Mouse (Mus musculus) embryo, embryonic 11.5 days (tissue): ENCODE data around the gene Hk2.
A peak's percentile ranks its signal among the peaks of the same experiment; 100 is the strongest.

ENCODE experiments used
- DNase-seq: peaks from one replicate; pipeline ENCODE4 v3.0.0-alpha.2; 2012; ENCODE audit warnings: low read depth, low spot score

Hk2 gene

GRCm38 (mm10) chr6:82740868-82741517 lies 33.3 kb downstream of the Hk2 start:
- DNase-seq: no peak

- DNase-seq: peak; percentile 44
These were observed 34.0 kb downstream of the Hk2 start for GRCm38 (mm10) chr6:82740269-82740668.

DNA sequence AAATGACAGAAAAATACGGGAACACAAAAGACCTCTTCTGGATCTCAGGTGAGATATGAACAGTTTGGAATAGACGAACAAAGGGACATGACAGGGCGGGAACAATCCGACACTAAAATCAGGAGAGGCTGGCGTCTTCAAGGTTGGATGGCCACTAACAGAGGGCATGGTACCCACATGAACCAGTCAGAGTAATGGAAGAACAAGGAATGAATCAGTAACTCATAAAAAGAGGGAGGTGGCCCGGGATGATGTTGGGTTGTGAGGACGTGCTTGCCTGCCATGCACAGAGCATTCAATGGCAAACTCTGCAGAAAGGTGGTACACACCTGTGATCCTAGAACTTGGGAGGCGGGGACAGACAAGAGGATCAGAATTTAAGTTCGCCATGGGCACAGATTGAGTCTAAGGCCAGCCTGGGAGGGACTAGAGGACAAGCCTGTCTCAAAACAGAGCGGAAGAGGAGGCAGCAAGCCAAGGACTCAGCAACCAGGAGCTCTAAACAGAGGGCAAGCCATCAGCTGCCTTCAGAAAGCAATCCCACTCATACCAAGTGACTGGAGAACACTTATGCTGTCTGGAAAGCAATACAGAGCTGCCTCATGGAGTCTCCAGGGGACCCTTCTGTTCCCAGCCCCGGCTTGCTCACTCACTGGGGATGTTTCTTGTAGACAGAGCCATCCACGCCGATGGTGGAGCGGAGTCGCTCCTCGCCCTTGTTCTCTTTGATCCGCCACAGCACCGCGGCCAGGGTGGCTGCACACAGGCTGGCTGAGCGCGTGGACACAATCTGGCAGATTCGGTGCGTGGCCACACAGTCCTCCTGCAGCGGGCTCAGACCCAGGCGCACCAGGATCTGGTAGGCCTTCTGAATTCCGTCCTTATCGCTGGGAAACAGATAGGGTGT lies 36.4 kb downstream of the Hk2 start:
- no peak for DNase-seq

- no peak for DNase-seq
These were observed 37.3 kb downstream of the Hk2 start for GRCm38 (mm10) chr6:82736626-82737600.

DNA sequence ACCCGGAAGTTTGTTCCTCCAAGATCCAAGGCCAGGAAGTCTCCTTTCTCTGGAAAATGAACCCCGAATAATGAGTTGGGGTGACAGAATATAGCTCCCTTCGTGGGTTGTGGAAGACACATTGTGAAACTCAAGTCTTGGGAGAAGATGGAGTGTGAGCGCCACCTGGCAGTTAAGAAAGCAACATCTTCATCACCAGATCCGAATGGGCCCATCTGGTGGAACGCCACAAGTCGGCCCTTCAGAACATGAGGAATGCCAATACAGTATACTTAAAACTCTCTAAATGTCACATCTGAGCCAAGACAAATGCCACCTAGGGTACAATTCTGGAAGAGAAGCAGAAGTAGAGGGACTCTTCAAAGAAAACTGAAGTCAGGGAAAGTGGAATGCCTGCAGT lies 38.9 kb downstream of the Hk2 start:
- DNase-seq: no peak

DNA sequence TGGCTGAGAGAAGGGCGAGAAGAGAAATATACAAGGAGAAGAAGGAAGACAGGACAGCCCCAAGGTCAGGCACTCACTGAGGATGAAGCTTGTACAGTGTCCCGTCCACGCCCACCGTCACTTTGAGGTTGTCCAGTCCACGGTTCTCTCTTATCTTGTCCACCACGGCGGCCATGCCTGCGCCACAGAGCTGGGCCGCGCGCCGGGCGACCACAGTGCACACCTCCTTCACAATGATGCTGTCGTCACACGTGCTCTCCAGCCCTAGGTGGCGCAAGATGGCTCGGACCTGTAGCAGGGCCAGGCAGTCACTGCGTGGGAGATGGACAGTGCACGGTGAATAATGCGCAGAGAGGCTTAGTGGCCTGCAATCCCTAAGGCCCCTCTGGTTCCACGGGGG lies 45.6 kb downstream of the Hk2 start:
- DNase-seq: no peak

DNA sequence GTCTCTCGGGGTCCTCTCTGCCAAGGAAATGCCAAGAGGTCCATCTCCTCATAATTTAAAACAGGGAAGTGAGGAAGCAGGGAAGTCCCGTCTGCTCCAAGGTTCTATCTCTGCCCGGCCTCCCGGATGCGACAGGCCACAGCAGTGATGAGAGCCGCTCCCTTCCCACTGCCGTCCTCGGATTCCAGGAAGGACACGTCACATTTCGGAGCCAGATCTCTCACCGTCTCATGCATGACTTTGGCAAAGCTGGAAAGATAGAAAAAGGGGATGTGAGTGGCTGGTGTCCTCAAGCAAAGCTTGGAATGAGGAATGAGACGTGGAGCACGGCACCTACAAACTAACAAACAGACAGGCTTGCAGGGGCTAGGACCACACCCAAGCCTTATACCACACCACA lies 47.0 kb downstream of the Hk2 start:
- no peak for DNase-seq

- DNase-seq: peak; percentile 30
These were observed 50.9 kb downstream of the Hk2 start for GRCm38 (mm10) chr6:82723321-82723720.

DNA sequence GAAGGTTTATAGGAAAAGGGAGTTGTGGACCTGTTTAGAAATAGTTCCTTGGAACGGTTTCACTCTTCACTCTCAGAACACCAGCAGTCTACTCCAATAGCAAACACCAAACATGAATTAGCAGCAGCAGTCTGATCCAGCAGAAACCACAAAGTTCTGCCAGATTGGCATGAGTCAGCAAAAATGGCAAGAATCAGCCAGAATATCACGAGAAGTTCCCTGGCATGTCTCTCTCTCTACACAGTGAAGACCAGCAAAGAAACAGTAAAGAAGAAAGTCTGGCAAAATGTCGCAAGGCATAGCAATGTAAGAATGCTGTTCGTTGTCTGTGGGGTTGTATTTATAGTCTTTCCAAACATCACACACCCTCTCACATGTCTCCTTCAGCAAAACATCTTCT lies 58.1 kb downstream of the Hk2 start:
- DNase-seq: no peak

DNA sequence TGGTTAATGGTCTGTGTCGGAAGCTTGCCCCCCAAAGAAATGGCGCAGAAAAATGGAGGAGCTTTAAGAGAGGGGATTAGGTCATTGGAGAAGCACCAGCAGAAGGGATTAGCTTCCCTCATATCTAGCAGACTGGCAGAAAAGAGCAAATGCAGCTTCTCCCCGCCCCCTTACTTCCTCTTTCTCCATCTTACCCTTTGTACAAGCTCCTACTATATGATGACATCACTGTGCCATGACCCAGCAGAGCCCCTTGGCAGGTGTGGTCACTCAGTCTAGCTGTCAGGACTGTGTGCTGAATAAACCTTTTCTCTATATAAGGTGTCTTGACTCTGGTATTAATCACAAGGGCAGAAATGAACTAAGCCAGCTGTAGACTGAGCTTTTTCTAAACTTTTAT lies 58.6 kb downstream of the Hk2 start:
- no peak for DNase-seq

DNA sequence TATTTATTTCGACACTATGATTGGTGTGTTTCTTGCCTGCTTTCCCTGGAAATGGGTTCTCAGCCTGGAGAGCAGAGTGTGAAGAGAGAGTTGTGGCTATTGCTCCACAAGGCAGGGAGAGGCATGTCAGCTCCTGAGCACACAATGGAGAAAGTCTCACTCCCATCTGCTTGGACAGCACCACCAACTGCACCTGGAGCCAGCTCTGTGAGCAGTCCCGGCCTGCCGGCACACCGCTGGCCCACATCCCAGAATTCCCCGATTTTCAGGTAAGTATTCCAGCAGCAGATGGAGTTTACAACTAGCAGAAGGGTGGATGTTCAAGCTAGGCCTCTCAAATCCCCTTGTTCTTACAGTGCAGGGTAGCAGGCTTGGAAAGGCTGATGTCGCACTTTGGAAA lies 59.0 kb downstream of the Hk2 start:
- DNase-seq: no peak

GRCm38 (mm10) chr6:82714841-82715240 lies 59.4 kb downstream of the Hk2 start:
- DNase-seq: no peak

DNA sequence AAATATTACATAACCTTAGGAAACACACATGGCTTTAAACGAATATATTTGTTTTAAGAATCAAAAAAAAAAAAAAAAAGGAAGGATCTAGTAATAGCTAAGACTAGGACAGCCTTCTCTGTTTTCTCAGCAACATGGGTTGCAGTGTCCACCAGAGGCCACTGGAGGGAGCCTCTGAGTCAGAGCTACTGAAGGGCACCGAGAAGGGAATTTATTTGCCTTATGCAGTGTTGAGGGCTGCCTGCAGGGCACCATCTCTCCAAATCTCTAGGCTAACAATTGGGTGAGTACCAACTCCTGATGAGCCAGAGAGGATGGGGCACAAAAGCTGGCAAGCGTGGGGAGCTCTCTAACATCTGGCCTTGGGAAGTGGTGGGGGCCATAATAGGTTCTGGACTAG lies 60.0 kb downstream of the Hk2 start:
- DNase-seq: peak; percentile 61

GRCm38 (mm10) chr6:82707742-82708141 lies 66.5 kb downstream of the Hk2 start:
- DNase-seq: no peak

DNA sequence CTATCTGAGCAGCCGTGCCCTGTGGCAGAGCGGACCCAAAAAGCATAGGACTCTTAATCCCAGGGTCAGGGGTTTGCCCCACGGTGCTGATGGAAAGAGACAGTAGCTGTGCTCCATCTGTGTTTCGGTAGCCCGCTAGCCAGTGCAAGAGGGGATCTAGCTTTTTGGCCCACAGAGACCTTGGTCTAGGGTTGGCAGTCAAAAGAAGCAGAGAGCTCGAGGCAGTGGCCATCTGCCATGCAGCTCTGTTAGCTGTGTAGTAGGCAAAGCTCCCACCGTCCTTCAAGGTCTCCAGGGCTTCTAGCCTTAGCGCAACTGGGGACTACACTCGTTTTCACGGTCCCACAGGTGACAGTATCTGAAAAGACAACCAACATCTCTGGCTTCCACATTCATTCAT lies 67.0 kb downstream of the Hk2 start:
- no peak for DNase-seq

DNA sequence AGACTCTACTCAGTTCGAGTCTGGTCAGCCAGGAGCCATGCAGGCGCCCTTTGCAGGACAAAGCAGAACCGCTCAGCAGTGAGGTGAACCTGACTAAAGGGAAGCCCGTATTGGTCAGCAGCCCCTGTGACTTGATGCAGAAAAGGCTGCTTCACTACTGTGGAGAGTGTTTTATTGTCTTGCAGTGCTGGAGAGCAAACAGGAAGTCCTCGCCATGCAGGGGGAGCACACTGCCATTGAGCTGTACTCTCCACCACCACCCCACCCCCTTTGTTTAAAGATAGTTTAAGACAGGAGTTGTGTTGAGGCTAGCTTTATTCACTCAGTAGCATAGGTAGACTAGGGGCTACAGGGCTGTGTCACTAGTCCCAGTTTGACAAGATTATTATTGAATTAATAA lies 69.0 kb downstream of the Hk2 start, which contains the start of gene Pole4:
Gene Pole4 (minus strand): TSS at position 145 of the 400 bp plus-strand sequence.
- no peak for DNase-seq

GRCm38 (mm10) chr6:82703710-82704109 lies 70.5 kb downstream of the Hk2 start:
- DNase-seq: no peak

DNA sequence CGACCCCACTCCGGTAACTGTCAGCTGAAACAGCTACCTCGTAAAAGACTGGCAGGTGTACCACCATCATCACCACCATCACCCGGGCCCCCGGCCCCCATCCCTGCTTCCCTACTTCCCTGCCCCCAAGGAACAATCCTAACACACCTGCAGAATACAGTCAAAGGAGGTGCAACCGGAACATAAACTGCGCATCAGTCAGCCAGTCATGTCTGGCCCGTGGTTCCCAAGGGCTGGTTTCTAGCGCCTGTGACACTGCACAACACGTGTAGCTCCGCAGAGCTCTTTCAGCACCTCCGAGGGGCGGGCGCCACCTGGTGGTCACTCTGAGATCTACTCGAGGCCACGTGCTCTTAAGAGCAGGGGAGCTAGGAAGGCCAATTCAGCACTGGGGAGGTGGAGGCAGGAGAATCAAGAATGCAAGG lies 71.6 kb downstream of the Hk2 start:
- DNase-seq: peak; percentile 73

DNA sequence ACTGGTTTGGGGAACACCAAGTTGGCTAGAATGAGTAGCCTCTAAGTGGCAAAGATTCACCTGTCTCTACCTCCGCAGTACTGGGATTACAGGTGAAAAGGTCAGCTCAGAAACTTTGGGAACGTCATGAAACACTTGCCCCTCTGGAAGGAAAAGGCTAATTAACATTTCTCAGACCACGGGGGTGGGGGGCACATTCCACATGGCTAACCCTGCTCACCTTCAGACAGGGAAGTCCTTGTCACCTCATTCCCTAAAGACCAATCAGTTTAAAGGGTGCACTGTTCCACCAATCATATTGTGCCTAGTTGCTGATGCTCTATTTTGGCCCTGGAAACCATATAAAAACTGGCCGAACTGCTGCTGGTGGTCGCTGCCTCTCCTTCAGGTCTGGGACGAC lies 73.0 kb downstream of the Hk2 start:
- DNase-seq: no peak

DNA sequence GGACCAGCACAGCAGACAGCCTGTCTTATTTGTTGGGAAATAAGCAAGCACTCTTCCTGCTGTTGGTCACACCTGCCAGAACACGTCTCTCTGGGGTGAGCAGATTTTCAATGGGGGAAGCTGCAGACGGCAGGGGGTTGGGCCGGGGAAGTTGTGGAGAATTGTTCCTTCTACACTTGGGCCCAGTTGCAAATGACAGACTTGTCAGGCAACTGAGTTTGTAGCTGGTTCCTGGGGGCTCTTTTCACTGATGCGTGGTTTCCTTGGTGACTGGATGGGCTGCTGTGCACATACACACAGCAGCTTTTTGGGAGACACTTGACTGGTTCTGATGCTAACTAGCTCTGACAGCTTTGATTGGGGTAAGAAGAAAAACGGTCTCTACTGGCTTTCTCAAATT lies 74.4 kb downstream of the Hk2 start:
- no peak for DNase-seq

DNA sequence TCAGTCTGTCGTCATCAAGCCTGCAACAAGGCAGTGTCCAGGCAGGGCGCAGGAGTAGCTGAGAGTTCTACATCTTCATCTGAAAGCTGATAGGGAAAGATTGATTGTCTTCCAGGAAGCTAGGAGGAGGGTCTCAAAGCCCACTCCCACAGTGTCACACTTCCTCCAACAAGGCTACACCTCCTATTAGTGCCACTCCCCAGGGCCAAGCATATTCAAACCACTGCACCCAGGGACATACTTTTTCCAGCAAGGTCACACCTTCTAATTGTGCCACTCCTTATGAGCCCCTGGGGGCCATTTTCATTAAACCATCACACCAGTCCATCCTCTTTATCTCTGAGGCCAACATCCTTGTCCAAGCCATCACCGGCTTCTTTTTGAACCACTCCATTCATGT lies 77.5 kb downstream of the Hk2 start:
- DNase-seq: no peak

- DNase-seq: no peak
These were observed 79.6 kb downstream of the Hk2 start for GRCm38 (mm10) chr6:82694668-82695067.
